Mouse (Mus musculus): ENCODE data around the gene Stmnd1. TPM values are rescaled to one million over a fixed set of nuclear protein-coding genes. Genes with fewer than 3 reads are reported as not detected.
"Not testable (repeated sequence)": the region's sequence is repeated elsewhere in the genome, so short reads cannot be mapped to it uniquely, and the experiment has no call there.

Stmnd1 gene
- total RNA-seq, 2 experiments from 2014 or later = 0.32 to 0.62 TPM

DNA sequence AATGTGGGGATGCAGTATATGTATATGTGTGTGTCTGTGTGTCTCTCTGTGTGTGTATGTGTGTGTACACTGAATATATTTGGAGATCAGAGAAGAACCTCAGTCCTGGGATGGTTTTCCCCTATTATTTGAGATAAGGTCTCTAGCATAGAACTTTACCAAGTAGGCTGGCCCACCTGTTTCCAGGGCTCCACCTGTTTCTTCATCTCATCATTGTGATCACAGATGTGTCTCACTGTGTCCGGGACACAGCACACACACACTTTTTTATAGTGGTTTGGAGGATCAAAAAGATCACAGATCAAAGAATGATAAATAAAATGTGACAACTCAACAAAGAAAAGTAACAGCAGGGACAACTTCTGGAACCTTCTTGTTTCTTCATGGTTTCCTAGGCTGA lies 17.0 kb downstream of the Stmnd1 start:
- DNase-seq = no peak

DNA sequence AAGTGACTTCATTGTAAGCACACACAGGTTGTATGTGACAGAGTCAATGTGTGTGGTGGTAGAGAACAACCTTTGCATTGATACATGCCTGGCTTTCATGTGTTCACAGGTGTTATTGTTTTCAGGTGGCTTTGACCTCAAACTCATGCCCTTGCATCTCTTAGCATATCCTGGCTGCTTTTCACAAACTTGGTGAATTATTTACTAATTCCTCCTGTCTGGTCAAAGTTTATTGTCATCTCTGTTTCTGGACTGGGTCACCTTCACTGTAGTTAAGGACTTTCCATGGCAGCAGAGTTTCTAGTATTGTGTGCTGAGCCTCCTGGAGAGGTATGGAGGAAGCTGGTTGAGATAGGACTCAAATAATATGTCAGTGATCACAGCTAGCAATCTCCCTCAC lies 20.8 kb downstream of the Stmnd1 start:
- DNase-seq = no peak

DNA sequence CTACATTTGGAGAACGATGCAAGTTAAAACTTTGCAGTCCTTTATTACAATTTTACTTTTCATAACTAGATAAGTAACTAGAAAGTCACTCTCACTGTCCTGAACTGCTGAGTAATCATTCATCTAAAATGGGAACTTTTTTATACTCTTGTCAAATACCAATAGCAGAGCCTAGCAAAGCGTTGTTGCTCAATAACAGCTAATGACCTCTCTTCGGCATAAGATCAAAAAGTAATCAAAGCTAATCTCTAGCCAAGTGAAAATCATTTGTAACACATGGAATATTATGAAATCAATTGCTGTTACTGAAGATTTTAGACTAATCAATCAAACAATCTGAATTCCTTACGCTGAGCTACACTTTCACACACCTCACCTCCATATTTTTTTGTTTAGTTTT lies 24.2 kb downstream of the Stmnd1 start:
- no peak for DNase-seq

DNA sequence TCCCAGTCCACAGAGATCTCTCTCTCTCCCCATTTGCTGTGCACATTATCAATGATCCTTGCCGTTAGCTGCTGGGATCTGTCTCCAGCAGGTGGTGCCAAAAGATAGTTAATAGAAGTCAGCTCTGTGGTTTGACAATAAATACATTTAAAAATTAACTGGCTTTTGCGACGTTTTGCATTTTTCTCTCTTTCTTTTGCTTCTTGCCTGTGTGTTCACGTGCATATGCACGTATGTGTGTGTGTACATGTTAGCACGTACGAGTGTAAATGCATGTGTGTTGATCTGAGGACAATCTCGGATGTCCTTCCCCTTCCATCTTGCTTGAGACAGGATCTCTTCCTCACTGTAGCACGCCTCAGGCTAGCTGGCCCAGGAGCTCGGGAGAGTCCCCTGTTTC lies 37.3 kb downstream of the Stmnd1 start:
- peak; percentile 22 to 68 for DNase-seq

DNA sequence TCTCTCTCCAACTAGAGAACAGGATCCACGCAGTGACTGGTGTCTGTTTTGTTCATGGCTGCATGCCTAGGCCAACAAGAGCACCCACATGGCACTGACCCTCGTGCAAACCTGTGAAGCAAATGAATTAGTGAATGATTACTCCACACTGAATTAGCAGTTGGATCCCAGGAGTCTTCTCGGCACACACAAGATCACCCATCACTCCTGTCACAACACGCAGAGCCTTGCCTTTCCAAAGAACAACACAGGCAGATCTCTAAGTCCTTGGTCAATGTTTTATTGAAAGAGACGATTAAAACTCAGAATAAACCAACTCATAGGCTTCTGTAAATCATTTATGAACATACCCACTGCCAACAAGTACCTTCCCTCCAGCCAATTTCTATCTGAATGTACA lies 39.7 kb downstream of the Stmnd1 start:
- no peak for DNase-seq

DNA sequence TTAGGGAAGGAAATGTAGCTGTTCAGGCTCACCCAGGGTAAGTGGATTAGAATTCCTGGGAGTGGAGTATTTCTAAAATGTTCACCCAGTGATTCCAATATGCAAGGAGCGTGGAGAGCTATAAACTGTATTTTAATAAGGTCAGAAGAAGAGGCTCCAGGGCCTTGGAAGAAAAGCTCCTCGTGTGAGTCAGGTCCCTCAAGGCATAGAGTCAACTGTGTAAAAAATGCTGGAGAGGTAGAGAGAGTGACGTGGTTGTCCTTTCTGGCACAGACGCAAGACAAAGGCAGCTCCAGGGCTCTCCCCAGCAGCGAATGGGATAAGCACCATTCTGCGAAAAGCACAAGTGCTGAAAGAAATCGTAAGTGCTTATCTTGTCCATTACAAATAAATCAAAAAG lies 41.6 kb downstream of the Stmnd1 start:
- DNase-seq = no peak

DNA sequence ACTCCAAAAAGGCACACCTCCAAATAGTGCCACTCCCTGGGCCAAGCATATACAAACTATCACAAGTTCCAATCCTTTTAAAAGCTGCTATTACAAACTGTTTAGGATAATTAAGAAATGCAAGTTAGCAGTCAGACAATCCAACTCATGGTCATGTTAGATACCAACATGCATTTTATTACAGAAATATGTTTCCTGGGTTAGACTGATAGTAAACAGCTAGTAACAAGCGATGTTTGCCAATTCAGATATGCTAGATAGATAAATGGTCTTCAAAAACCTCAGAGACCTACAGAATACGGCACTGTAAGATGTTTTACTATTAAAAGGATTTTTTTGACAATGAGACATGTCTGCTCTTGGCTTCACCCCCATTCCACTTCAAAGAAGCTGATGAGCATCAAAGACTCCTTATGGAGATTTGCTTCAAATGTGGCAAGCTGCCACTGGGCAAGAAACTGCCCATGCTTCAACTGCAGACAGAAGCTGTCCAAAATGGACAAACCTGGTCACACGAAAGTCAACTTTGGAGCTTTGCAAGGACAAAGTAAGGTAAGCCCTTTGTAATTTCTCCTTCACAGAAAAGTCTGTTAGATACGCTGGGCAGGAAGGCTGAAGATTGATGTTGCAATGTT lies 52.9 kb downstream of the Stmnd1 start:
- no peak for DNase-seq

DNA sequence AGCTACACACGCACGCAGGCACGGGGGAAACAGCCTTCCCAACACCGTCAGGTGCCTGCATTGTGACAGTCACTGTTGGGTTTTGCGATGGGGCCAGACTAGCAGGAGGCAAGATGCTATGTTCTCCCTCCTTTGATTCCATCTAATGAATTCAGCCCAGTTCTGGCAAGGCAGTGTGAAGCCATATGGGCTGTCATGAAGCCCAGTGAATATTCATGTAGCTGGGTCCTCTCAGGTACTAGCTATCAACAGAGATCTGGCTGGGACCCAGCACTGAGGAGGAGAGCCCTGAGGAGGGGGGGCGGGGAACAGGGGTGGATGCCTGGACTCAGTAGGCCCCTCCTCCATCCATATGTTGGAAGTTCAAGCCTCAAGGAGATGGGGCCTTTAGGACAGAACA lies 61.5 kb downstream of the Stmnd1 start:
- DNase-seq = no peak

DNA sequence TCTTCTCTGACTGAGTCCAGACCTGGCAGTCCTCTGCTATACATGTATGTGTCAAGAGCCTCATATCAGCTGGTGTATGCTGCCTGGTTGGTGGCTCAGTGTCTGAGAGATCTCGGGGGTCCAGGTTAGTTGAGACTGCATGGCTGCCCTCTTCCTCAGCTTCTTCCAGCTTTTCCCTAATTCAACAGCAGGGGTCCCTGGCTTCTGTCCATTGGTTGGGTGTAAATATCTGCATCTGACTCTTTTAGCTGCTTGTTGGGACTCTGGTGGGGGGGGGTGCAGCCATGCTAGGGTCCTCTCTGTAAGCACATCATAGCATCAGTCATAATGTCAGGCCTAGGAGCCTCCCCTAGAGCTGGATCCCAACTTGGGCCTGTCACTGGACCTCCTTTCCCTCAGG lies 62.8 kb downstream of the Stmnd1 start:
- not testable (repeated sequence) for DNase-seq

DNA sequence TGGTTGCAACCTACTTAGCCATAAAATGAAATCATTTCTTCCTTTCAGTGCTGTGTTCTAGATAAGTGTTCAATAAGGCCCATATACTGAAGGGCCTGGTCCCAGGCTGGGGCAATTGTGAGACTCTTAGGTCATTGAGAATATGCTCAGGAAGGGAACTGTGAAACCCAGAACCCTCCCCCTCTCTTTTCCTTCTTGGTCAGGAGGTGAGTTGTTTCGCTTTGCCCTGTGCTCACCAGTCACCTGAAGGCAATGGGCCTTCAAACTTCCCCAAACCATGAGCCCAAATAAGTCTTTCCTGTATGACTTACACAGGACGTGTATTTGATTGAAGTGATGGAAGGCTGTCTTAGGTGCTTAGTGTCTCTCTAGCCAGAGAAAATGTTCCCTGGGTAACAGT lies 64.3 kb downstream of the Stmnd1 start:
- DNase-seq = no peak

DNA sequence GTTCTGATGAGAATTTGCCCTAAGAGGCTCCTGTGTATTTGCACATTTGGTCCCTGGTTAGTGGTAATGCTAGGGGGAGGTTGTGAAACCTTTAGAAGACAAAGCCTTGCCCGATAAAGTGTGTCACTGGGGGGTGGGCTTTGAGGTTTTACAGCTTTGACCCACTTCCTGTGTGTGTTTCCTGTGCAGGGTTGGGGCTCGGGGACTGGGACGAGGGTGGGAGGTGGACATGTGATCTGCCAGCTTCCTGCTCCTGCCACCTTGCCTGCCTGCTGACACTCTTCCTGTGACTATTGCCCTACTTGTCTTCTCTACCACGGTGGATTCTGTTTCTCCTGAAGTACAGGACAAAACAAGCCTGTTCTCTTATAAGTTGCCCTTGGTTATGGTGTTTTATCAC lies 66.4 kb downstream of the Stmnd1 start:
- peak in 1 of 2 experiments; percentile 27 for DNase-seq

DNA sequence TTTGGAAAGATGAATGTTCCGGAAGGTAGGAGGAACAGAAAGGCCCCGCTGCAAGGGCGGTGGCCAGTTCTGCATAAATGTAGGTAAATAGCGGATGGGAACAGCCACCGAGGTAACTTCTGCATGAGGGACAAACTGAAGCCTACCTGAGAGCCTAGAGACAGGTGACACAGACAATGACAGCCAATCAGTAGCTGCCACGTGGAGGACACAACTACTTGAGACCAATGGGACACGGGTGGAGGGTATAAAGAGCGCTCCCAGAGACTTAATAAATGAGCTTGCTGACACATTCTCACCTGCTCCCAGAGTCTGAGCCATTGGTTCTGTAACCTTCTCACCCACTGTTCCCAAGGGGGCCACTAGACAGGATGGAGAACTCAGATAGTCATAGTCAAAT lies 67.1 kb downstream of the Stmnd1 start:
- DNase-seq = no peak

DNA sequence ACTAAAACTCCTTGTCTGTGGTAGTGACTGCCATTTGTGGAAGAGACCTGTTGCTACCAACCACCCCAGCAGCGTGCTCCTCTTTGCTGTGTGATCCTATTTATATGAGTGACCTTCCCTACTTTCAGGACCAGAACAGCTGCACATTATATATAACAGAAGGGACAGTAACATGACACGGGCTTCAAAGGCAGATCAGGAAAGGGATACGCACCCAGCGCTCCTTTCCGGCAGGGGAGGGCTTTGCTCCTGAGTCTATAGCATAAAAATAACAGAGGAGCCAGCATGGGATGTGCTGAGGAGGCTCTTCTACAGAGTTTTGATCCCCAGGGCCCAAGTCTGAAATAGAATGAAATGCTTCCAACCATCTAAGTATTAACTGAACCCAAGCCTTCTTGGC lies 67.9 kb downstream of the Stmnd1 start:
- DNase-seq = no peak

DNA sequence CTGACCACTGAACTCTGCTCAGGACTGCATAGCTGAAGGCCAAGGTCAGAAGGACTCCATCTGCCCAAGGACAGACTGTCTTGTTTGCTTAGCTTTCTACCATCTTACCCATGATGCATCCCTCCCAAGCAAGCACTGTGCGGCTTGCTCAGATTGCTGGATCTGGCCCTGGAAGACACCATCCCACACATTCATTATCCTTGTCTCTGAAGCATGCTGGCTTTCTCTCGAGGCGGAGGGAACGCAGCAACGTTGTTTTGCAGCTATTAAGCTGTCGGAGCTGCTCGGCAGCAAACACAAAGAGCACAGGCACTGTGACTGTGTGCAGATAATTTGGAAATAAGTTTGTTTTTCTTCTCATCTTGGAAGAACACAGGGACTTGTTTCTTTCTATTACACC lies 69.7 kb downstream of the Stmnd1 start:
- no peak for DNase-seq

DNA sequence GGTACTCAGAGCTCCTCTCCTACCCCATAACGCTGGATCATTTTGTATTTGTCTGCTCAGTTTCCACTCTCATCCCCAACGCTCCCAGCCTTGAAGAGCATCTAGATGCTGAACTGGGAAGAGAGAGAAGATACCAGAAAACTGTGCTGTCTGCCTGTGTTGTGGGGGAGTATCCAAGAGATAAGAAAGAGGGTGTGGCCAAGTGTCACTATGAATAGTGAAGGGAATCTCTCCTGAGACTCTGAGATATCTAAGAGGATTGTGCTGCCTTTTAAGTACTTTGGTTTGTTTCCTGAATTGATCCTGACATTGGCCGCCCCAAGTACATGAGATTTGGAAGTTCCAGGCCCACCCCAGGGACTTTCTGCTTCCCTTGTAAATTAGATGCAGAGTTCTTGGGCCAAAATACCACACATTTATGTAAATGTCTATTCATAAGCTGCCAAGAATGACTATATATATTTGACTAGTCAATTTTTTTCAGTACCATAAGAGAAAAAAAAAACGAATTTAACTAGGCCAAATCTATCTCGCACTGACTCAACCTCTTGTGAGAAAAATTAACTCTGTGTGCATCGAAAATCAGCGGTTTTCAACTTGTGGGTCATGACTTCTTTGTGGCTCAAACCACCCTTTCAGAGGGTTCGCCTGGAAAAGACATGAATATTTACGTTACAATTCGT lies 73.5 kb downstream of the Stmnd1 start:
- DNase-seq = no peak

DNA sequence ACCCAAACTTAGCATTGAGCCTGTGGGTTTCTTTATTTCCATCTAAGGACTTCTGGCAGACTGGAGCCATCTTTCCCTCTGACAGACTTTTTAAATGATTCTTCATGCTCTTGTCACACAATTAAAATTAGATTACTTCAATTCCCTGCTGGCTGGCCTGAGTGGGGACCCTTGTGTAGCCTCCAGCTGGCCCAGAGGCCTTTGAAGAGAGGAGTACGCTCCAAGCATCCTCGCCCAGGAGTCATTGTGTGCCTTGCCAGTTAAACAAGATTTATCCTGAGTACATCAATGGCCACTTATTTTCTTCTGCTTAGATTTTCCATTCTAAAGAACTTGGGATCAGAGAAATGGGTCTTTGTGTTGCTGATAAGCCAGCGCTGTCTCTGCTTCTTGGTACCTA lies 76.1 kb downstream of the Stmnd1 start:
- DNase-seq = no peak

Other genes starting within 250 kb of the Stmnd1 start
- gene Rbm24, start 144.7 kb downstream of the Stmnd1 start, total RNA-seq (2021) = 100 to 1,000 TPM; 193 to 194 TPM
- gene Cap2, start 228.1 kb downstream of the Stmnd1 start, total RNA-seq (2021) = 100 to 1,000 TPM; 133 to 144 TPM

Measured in heart, adult 18-20 months (tissue).